Mouse (Mus musculus) heart, adult 2 months (tissue): ENCODE data around the gene Hist1h4c. TPM values are rescaled to one million over a fixed set of nuclear protein-coding genes. Genes with fewer than 3 reads are reported as not detected.
"Not testable (repeated sequence)": the region's sequence is repeated elsewhere in the genome, so short reads cannot be mapped to it uniquely, and the experiment has no call there.

ENCODE experiments used
- DNase-seq, 2 experiments: peaks; one replicate each; pipeline ENCODE4 v3.0.0; 2021
- H3K27ac ChIP-seq: fragments of 200-600 bp; 2 replicates; pipeline ENCODE4 v1.8.1; 2022
- H3K27me3 ChIP-seq: fragments of 200-500 bp; 2 replicates; pipeline ENCODE4 v1.6.1; 2012; ENCODE audit warnings: mild to moderate bottlenecking, low read length, inconsistent platforms, mixed read lengths; ENCODE audit not compliant: control insufficient read depth, insufficient read depth
- H3K36me3 ChIP-seq: fragments of 200-500 bp; 2 replicates; pipeline ENCODE4 v1.6.1; 2012; ENCODE audit warnings: low read length, inconsistent platforms; ENCODE audit not compliant: control insufficient read depth, insufficient read depth
- H3K4me1 ChIP-seq: fragments of 200-500 bp; 2 replicates; pipeline ENCODE4 v1.6.1; 2011; ENCODE audit warnings: low read length; ENCODE audit not compliant: control insufficient read depth, insufficient read depth
- H3K4me3 ChIP-seq: fragments of 200-600 bp; 2 replicates; pipeline ENCODE4 v1.8.1; 2022
- H3K79me2 ChIP-seq: fragments of 200-500 bp; replicated peaks from 2 replicates; pipeline ENCODE4 v1.6.1; 2012; ENCODE audit warnings: mild to moderate bottlenecking, inconsistent platforms, low read length, moderate library complexity, mixed read lengths; ENCODE audit not compliant: control insufficient read depth, insufficient read depth
- H3K9ac ChIP-seq: fragments of 200-500 bp; 2 replicates; pipeline ENCODE4 v1.6.1; 2012; ENCODE audit warnings: low read depth, mild to moderate bottlenecking, control low read depth, inconsistent platforms, low read length, mixed read lengths
- CTCF ChIP-seq: fragments of 200-600 bp; IDR thresholded peaks from 2 replicates; pipeline ENCODE4 v1.8.1; 2022; ENCODE audit warnings: antibody characterized with exemption, mild to moderate bottlenecking, moderate library complexity
- EP300 ChIP-seq: fragments of 200-500 bp; IDR thresholded peaks from 2 replicates; pipeline ENCODE4 v1.6.1; 2011; ENCODE audit warnings: low read depth, low read length, control low read depth; ENCODE audit not compliant: insufficient read depth
- POLR2A ChIP-seq: fragments of 200-500 bp; IDR thresholded peaks from 2 replicates; pipeline ENCODE4 v1.6.1; 2011; ENCODE audit warnings: mild to moderate bottlenecking, low read depth, low read length, control low read depth; ENCODE audit not compliant: insufficient read depth
- WGBS: fragments of 180-500 bp; shearing (Covaris S2); methylation state at CpG from one replicate; pipeline ENCODE4 v1.1.7; 2018; 5-methylcytosine and 5-hydroxymethylcytosine counted together
- intact Hi-C: fragments of 180-260 bp; cut with DNase I; formaldehyde crosslinking; loops from one replicate; pipeline ENCODE4 v1.15.1; 2025
- polyA plus RNA-seq: library from polyadenylated mRNA; depleted of rRNA; stranded (reverse); fragments of >200 nt; gene quantifications from 2 replicates; pipeline ENCODE4 v1.2.3, GENCODE M21; 2012
- total RNA-seq, 2 experiments: library from RNA; stranded (reverse); gene quantifications; 2 replicates each; pipeline ENCODE4 v1.2.3; 2021

Hist1h4c gene
- total and polyA plus RNA-seq, 3 experiments = 3.2 to 45.8 (median 42.3) TPM

- no peak for DNase-seq
- Histone ChIP-seq H3K27me3 (no peaks in the 10 kb centered on the region), H3K36me3 (peaks cover 2% of the 10 kb centered on the region), H3K4me1 (peaks cover 1% of the 10 kb centered on the region; the same call in 1 of the 2 replicates), H3K4me3 (no peak overlapping the region), H3K27ac (no peak overlapping the region), H3K79me2 (no peaks in the 10 kb centered on the region; the same call in 1 of the 2 replicates), H3K9ac (no peak overlapping the region)
- WGBS = 93% methylated on average over 7 of the region's 7 CpGs
- intact Hi-C loops = loop anchor here (5.0 to 10.0 kb wide), 2 partner anchors 1646 to 1933 kb away; partner anchors contain the start of genes Hist1h2ag, Hist1h2ak, Hist1h2bj and Hist1h2bn
- TF ChIP-seq CTCF = no peak
- TF ChIP-seq EP300 = no peak
- no peak for TF ChIP-seq POLR2A
Measured at GRCm38 (mm10) chr13:23687907-23688306, 10.3 kb downstream of the Hist1h4c start.

GRCm38 (mm10) chr13:23687181-23687580 is 11.1 kb downstream of the Hist1h4c start:
- peaks cover 1% of the 10 kb centered on the region; the same call in 1 of the 2 replicates for H3K4me1 ChIP-seq
- no peak overlapping the region for H3K4me3 ChIP-seq
- DNase-seq = no peak
- WGBS = 65% methylated on average over 4 of the region's 4 CpGs
- H3K9ac ChIP-seq = no peak overlapping the region
- no peaks in the 10 kb centered on the region for H3K27me3 ChIP-seq
- TF ChIP-seq POLR2A (no peak), CTCF (no peak)
- intact Hi-C loops = loop anchor here (5.0 to 10.0 kb wide), 2 partner anchors 1645 to 1932 kb away; partner anchors contain the start of genes Hist1h2ag, Hist1h2ak, Hist1h2bj and Hist1h2bn
- peaks cover 2% of the 10 kb centered on the region for H3K36me3 ChIP-seq
- H3K79me2 ChIP-seq = no peaks in the 10 kb centered on the region; the same call in 1 of the 2 replicates
- no peak overlapping the region for H3K27ac ChIP-seq

- H3K79me2 ChIP-seq = no peaks in the 10 kb centered on the region; the same call in 1 of the 2 replicates
- TF ChIP-seq CTCF (no peak), POLR2A (no peak), EP300 (no peak)
- WGBS = 32% methylated on average over 4 of the region's 4 CpGs
- H3K27me3 ChIP-seq = no peaks in the 10 kb centered on the region
- peak overlapping the region; percentile 24 for H3K4me3 ChIP-seq
- intact Hi-C loops = loop anchor here (2.0 to 10.0 kb wide), 4 partner anchors 13 to 1931 kb away; partner anchors contain the start of genes Hist1h2ag, Hist1h2ak, Hist1h2bj and Hist1h2bn
- H3K9ac ChIP-seq = peak overlapping the region; percentile 79; the same call in 1 of the 2 replicates
- DNase-seq = no peak
- 0 out of 2 replicates have a peak overlapping the region, but pooled peaks have one; percentile 21 for H3K27ac ChIP-seq
- H3K4me1 ChIP-seq = peaks cover 1% of the 10 kb centered on the region; the same call in 1 of the 2 replicates
- H3K36me3 ChIP-seq = peaks cover 2% of the 10 kb centered on the region
Measured at GRCm38 (mm10) chr13:23685966-23686365, 12.3 kb downstream of the Hist1h4c start.

- 4% methylated on average over 15 of the region's 15 CpGs for WGBS
- Histone ChIP-seq H3K9ac (peak overlapping the region; percentile 79), H3K27ac (peak overlapping the region; percentile 90), H3K27me3 (no peaks in the 10 kb centered on the region), H3K4me1 (peaks cover 1% of the 10 kb centered on the region; the same call in 1 of the 2 replicates), H3K79me2 (no peaks in the 10 kb centered on the region; the same call in 1 of the 2 replicates), H3K36me3 (peaks cover 2% of the 10 kb centered on the region), H3K4me3 (peak overlapping the region; percentile 59)
- intact Hi-C loops = loop anchor here (2.0 to 10.0 kb wide), 4 partner anchors 14 to 1930 kb away; partner anchors contain the start of genes Hist1h2ag, Hist1h2ak, Hist1h2bj and Hist1h2bn
- DNase-seq = peak in 1 of 2 experiments; percentile 19
- TF ChIP-seq EP300 = no peak
- no peak for TF ChIP-seq POLR2A
- no peak for TF ChIP-seq CTCF
Measured at GRCm38 (mm10) chr13:23685121-23685861, 13.0 kb downstream of the Hist1h4c start.

GRCm38 (mm10) chr13:23684295-23684945 is 13.8 kb downstream of the Hist1h4c start:
- peak; percentile 34 to 41 for DNase-seq
- intact Hi-C loops = loop anchor here (2.0 to 10.0 kb wide), 3 partner anchors 14 to 1930 kb away; partner anchors contain the start of genes Hist1h2ak, Hist1h2bn, Hist1h4c and Hist1h4k
- not testable (repeated sequence) for H3K36me3 ChIP-seq, H3K27me3 ChIP-seq, H3K4me1 ChIP-seq, H3K79me2 ChIP-seq
- peak overlapping the region; percentile 77 for H3K9ac ChIP-seq
- WGBS = 1% methylated on average over 25 of the region's 37 CpGs
- H3K4me3 ChIP-seq = peak overlapping the region; percentile 59
- peak overlapping the region; percentile 90 for H3K27ac ChIP-seq
- 0 out of 2 replicates have a peak, but pooled peaks have one; percentile 43 for TF ChIP-seq POLR2A
